Mouse (Mus musculus): ENCODE results near the gene Nrbf2. TPM values are rescaled to one million over a fixed set of nuclear protein-coding genes. Genes with fewer than 3 reads are reported as not detected.

The Nrbf2 gene
- 10 to 100 TPM; 11.0 to 14.8 (median 14.1) TPM for total RNA-seq (2022)

- DNase-seq (ENCODE audit: low spot score in 2 of 2) = peak; percentile 73 to 83
Observed at GRCm38 (mm10) chr10:67285176-67285814, at the start of gene Nrbf2. TSS of gene Nrbf2 (minus strand) at chr10:67285305.

- DNase-seq (ENCODE audit: low spot score in 2 of 2) = no peak
Observed at GRCm38 (mm10) chr10:67330580-67330979, 45.5 kb upstream of the Nrbf2 start.

GRCm38 (mm10) chr10:67329661-67330060 lies 44.6 kb upstream of the Nrbf2 start:
- no peak for DNase-seq (ENCODE audit: low spot score in 2 of 2)

GRCm38 (mm10) chr10:67328208-67328607 lies 43.1 kb upstream of the Nrbf2 start:
- no peak for DNase-seq (ENCODE audit: low spot score in 2 of 2)

- DNase-seq (ENCODE audit: low spot score in 2 of 2) = no peak
Observed at GRCm38 (mm10) chr10:67324036-67324435, 38.9 kb upstream of the Nrbf2 start.

- no peak for DNase-seq (ENCODE audit: low spot score in 2 of 2)
Observed at GRCm38 (mm10) chr10:67321396-67321795, 36.3 kb upstream of the Nrbf2 start.

GRCm38 (mm10) chr10:67320207-67320859 lies 35.2 kb upstream of the Nrbf2 start:
- no peak for DNase-seq (ENCODE audit: low spot score in 2 of 2)

- no peak for DNase-seq (ENCODE audit: low spot score in 2 of 2)
Observed at GRCm38 (mm10) chr10:67319016-67319725, 34.1 kb upstream of the Nrbf2 start.

GRCm38 (mm10) chr10:67317931-67318460 lies 32.9 kb upstream of the Nrbf2 start:
- DNase-seq (ENCODE audit: low spot score in 2 of 2) = no peak

- DNase-seq (ENCODE audit: low spot score in 2 of 2) = no peak
Observed at GRCm38 (mm10) chr10:67314811-67315435, 29.8 kb upstream of the Nrbf2 start.

- DNase-seq (ENCODE audit: low spot score in 2 of 2) = no peak
Observed at GRCm38 (mm10) chr10:67312456-67312855, 27.4 kb upstream of the Nrbf2 start.

GRCm38 (mm10) chr10:67311277-67311959 lies 26.3 kb upstream of the Nrbf2 start:
- peak; percentile 31 to 39 for DNase-seq (ENCODE audit: low spot score in 2 of 2)

- DNase-seq (ENCODE audit: low spot score in 2 of 2) = no peak
Observed at GRCm38 (mm10) chr10:67309483-67310138, 24.5 kb upstream of the Nrbf2 start.

- no peak for DNase-seq (ENCODE audit: low spot score in 2 of 2)
Observed at GRCm38 (mm10) chr10:67302340-67302739, 17.2 kb upstream of the Nrbf2 start.

GRCm38 (mm10) chr10:67301046-67301445 lies 15.9 kb upstream of the Nrbf2 start:
- DNase-seq (ENCODE audit: low spot score in 2 of 2) = no peak

GRCm38 (mm10) chr10:67299285-67299684 lies 14.2 kb upstream of the Nrbf2 start:
- DNase-seq (ENCODE audit: low spot score in 2 of 2) = no peak

GRCm38 (mm10) chr10:67298856-67299255 lies 13.8 kb upstream of the Nrbf2 start:
- DNase-seq (ENCODE audit: low spot score in 2 of 2) = no peak

GRCm38 (mm10) chr10:67297175-67297855 lies 12.2 kb upstream of the Nrbf2 start:
- no peak for DNase-seq (ENCODE audit: low spot score in 2 of 2)

GRCm38 (mm10) chr10:67296482-67297152 lies 11.5 kb upstream of the Nrbf2 start:
- no peak for DNase-seq (ENCODE audit: low spot score in 2 of 2)
